Mouse (Mus musculus) liver, adult 2 months (tissue): ENCODE data around the gene Erh.

Experiments
- CTCF ChIP-seq: fragments of 200-500 bp; IDR thresholded peaks from 2 replicates; pipeline ENCODE4 v1.5.1; 2011; ENCODE audit warnings: low read depth, low read length, control low read depth
- POLR2A ChIP-seq: fragments of 200-500 bp; IDR thresholded peaks from 2 replicates; pipeline ENCODE4 v1.6.1; 2011; ENCODE audit warnings: low read length, control low read depth; ENCODE audit not compliant: insufficient read depth; ENCODE audit errors: extremely low read depth

GRCm38 (mm10) chr12:80595968-80596367, 48.2 kb downstream of the Erh start:
- TF ChIP-seq CTCF (no peak), POLR2A (no peak)
